Mouse (Mus musculus): ENCODE measurements at regions not wholly inside any gene's neighbourhood (a gene's known extent, or its start where the extent isn't known, plus 50 kb on each side); places are given as distances from the start of the nearest gene placed in this dataset.

DNA sequence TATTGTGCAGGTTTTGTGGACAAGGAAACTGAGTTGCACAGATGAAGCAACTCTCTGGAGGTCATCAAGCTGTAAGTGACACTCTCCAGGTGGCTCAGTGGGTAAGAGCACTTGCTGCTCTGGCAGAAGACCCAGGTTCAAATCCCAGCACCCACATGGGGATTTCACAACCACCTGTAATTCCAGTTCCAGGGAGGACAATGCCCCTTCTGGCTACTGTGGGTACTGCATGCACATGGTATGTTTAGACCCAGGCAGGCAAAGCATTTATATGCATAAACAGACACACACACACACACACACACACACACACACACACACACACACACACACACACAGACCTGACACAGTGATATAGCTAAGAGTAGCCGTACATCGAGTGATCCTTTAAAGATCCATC is 80.6 kb upstream of the Arid5b start:
- no peak overlapping the region for H3K27ac ChIP-seq (ENCODE audit: insufficient read depth, low read depth, low read length)
- 94% methylated on average over 2 of the region's 2 CpGs for WGBS
- peaks cover 4% of the 10 kb centered on the region; the same call in 1 of the 2 replicates for H3K4me1 ChIP-seq (ENCODE audit: control insufficient read depth, insufficient read depth, insufficient read length, low read length)
- TF ChIP-seq POLR2A (IDR thresholded peaks at IDR 0.05; ENCODE audit: low read depth, low read length) (no peak), CTCF (IDR thresholded peaks at IDR 0.05; ENCODE audit: extremely low read depth, insufficient read length, insufficient replicate concordance, low read depth, low read length) (peak; percentile 43; the same call in 1 of the 2 replicates)
- no peaks in the 10 kb centered on the region for H3K27me3 ChIP-seq (ENCODE audit: control insufficient read depth, insufficient read depth, low read length)
- no peak overlapping the region for H3K4me3 ChIP-seq (ENCODE audit: low read depth, low read length)
- no peaks in the 10 kb centered on the region for H3K36me3 ChIP-seq (ENCODE audit: control insufficient read depth, insufficient read depth, low read length)

DNA sequence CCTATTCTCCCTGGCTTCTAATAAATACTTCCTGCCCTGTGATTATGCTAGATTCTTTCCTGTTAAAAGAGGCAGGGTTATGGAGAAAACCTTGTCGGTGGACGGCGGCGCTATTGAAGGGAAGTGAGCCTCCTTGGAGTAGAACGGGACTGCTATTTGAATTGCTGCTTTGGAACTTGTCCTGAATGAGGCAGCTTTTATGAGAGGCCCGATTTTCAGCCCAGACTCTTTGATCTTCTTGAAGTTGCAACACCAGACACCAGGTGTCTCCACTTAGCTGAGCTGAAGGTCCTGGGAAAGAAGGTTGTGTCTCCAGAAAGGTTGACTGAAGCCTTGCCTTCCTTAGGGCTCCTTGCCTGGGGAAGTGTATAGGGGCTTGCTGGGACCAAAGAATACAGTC is 78.4 kb upstream of the Arid5b start:
- Histone ChIP-seq H3K4me3 (ENCODE audit: low read depth, low read length) (no peak overlapping the region), H3K36me3 (ENCODE audit: control insufficient read depth, insufficient read depth, low read length) (no peaks in the 10 kb centered on the region), H3K27me3 (ENCODE audit: control insufficient read depth, insufficient read depth, low read length) (no peaks in the 10 kb centered on the region), H3K4me1 (ENCODE audit: control insufficient read depth, insufficient read depth, insufficient read length, low read length) (peaks cover 6% of the 10 kb centered on the region; the same call in 1 of the 2 replicates), H3K27ac (ENCODE audit: insufficient read depth, low read depth, low read length) (0 out of 2 replicates have a peak overlapping the region, but pooled peaks have one; percentile 35)
- WGBS, result 21% methylated on average over 6 of the region's 6 CpGs
- TF ChIP-seq CTCF (IDR thresholded peaks at IDR 0.05; ENCODE audit: extremely low read depth, insufficient read length, insufficient replicate concordance, low read depth, low read length), result no peak; the same call in 1 of the 2 replicates
- TF ChIP-seq POLR2A (IDR thresholded peaks at IDR 0.05; ENCODE audit: low read depth, low read length), result no peak

DNA sequence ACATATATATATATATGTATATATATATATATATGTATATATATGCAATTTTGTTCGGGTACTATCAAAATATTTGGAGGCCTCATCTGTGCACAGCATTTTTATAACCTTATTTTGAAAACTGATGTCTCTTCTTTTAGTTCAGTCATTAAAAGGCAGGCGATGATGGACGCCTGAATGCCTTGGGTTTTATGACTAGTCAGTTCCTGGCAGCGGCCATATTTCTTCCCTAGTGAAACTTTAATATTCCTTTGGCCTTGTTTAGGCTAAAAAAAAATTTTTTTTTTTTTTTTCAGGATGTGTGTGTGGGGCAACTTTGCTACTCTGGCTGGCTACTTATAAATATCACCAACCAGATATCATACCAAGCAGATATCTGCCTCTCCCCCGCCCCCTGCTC is 78.0 kb upstream of the Arid5b start:
- Histone ChIP-seq H3K27me3 (ENCODE audit: control insufficient read depth, insufficient read depth, low read length) (no peaks in the 10 kb centered on the region), H3K27ac (ENCODE audit: insufficient read depth, low read depth, low read length) (no peak overlapping the region), H3K4me3 (ENCODE audit: low read depth, low read length) (no peak overlapping the region), H3K4me1 (ENCODE audit: control insufficient read depth, insufficient read depth, insufficient read length, low read length) (peaks cover 6% of the 10 kb centered on the region; the same call in 1 of the 2 replicates), H3K36me3 (ENCODE audit: control insufficient read depth, insufficient read depth, low read length) (no peaks in the 10 kb centered on the region)
- no peak for TF ChIP-seq CTCF (IDR thresholded peaks at IDR 0.05; ENCODE audit: extremely low read depth, insufficient read length, insufficient replicate concordance, low read depth, low read length)
- TF ChIP-seq POLR2A (IDR thresholded peaks at IDR 0.05; ENCODE audit: low read depth, low read length), result no peak
- 33% methylated on average over 5 of the region's 5 CpGs for WGBS

DNA sequence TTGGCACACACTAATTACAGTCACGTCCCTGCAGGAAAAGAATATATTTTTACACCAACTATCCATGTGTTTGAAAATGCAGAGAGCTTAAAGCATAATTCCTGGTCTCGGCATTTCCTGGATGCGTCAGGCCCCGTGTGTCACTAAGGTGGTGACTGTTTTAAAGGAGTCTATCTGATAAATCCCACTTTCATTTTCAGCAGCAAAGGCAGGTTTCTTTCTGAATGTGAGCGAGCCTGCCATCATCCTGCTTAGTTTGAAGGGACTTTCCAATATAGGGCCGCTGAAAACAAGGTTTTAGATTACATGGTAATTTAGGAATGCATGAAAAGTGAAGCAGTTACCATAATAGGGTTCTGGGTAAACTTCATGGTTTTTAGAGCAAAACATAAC is 77.5 kb upstream of the Arid5b start:
- Histone ChIP-seq H3K4me3 (ENCODE audit: low read depth, low read length) (no peak overlapping the region), H3K27me3 (ENCODE audit: control insufficient read depth, insufficient read depth, low read length) (no peaks in the 10 kb centered on the region), H3K4me1 (ENCODE audit: control insufficient read depth, insufficient read depth, insufficient read length, low read length) (peaks cover 2% of the 10 kb centered on the region; the same call in 1 of the 2 replicates), H3K27ac (ENCODE audit: insufficient read depth, low read depth, low read length) (peak overlapping the region; percentile 61), H3K36me3 (ENCODE audit: control insufficient read depth, insufficient read depth, low read length) (no peaks in the 10 kb centered on the region)
- 6% methylated on average over 6 of the region's 6 CpGs for WGBS
- TF ChIP-seq CTCF (IDR thresholded peaks at IDR 0.05; ENCODE audit: extremely low read depth, insufficient read length, insufficient replicate concordance, low read depth, low read length) (no peak), POLR2A (IDR thresholded peaks at IDR 0.05; ENCODE audit: low read depth, low read length) (no peak)

DNA sequence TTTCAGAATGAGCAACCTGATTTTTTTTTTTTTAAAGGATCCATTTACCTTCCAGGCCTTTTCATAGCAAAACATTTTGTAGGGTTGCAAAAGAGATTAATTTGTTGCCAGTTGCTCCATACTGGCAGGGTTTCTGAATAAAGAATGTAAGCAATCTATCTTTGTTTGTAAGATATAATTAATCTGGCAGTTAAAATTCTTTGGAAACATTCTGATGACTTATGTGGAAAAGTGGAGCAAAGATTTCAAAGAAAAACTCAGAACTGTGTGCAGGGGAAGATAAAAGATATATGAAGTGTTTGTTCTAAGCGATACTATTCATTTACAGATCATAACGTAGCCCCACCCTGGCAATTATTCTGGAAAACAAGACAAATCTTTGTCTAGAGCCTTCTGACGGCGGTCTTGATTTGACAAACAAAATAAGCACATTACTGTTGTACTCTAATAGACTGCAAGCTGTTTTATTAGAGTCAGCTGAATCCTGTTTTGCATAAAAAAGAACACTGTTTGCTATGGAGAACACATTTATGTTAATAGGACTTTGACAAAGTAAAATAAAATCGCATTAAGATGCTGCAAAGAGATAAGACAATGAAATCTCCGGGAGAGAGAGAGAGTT is 77.0 kb upstream of the Arid5b start:
- Histone ChIP-seq H3K4me1 (ENCODE audit: control insufficient read depth, insufficient read depth, insufficient read length, low read length) (0 out of 2 replicates have a peak, but pooled peaks cover 2% of the 10 kb centered on the region), H3K27me3 (ENCODE audit: control insufficient read depth, insufficient read depth, low read length) (no peaks in the 10 kb centered on the region), H3K4me3 (ENCODE audit: low read depth, low read length) (no peak overlapping the region), H3K27ac (ENCODE audit: insufficient read depth, low read depth, low read length) (peak overlapping the region; percentile 61), H3K36me3 (ENCODE audit: control insufficient read depth, insufficient read depth, low read length) (no peaks in the 10 kb centered on the region)
- TF ChIP-seq CTCF (IDR thresholded peaks at IDR 0.05; ENCODE audit: extremely low read depth, insufficient read length, insufficient replicate concordance, low read depth, low read length) (no peak), POLR2A (IDR thresholded peaks at IDR 0.05; ENCODE audit: low read depth, low read length) (no peak)
- WGBS, result 11% methylated on average over 6 of the region's 6 CpGs

DNA sequence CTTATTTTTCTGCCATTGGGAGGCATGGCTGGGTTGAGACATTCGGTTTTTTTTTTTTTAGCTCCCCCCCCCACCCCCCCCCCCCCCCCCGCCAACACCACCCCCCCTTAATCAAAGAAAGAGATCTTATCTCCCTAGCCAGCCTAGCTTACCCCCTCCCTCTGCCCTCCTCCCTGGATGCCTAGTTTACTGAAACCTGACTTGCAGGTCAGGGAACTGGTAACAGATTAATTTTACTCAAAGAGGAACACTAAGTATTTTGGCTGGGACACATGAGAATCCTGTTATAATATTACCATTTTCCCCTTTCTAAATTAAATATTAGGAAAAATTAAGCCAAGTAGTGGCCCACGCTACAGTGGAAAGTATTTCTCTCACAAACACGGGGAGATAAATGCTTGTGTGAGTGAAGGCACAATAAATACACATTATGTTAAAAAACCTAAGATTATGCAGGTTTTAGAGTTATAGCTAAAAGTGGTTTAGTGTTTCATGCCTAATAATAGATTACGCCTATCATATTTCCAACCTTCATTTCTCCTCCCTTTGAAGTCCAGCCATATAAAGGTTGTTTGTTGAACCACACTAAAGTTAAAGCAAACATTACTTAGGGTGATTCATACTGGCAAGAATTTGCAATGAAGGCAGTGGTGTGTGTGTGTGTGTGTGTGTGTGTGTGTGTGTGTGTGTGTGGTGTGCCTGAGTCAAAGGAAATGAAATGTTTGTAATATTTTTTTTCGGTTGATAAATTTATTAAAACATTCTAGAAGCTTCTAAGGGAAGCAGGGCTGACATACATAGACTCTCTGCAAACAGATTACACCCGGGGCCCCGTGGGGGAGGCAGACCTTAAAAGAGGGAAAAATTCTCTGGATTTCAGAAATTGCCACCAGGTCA is 76.0 kb upstream of the Arid5b start:
- no peaks in the 10 kb centered on the region for H3K36me3 ChIP-seq (ENCODE audit: control insufficient read depth, insufficient read depth, low read length)
- WGBS, result 8% methylated on average over 8 of the region's 8 CpGs
- TF ChIP-seq POLR2A (IDR thresholded peaks at IDR 0.05; ENCODE audit: low read depth, low read length) (no peak), CTCF (IDR thresholded peaks at IDR 0.05; ENCODE audit: extremely low read depth, insufficient read length, insufficient replicate concordance, low read depth, low read length) (no peak)
- peak overlapping the region; percentile 29; the same call in 1 of the 2 replicates for H3K27ac ChIP-seq (ENCODE audit: insufficient read depth, low read depth, low read length)
- H3K4me1 ChIP-seq (ENCODE audit: control insufficient read depth, insufficient read depth, insufficient read length, low read length), result 0 out of 2 replicates have a peak, but pooled peaks cover 2% of the 10 kb centered on the region
- H3K4me3 ChIP-seq (ENCODE audit: low read depth, low read length), result no peak overlapping the region
- no peaks in the 10 kb centered on the region for H3K27me3 ChIP-seq (ENCODE audit: control insufficient read depth, insufficient read depth, low read length)
